Mouse (Mus musculus) ZHBTc4 (cell line): ENCODE measurements around the gene Scd2.
A peak's percentile ranks its signal among the peaks of the same experiment; 100 is the strongest.

Experiments used
- DNase-seq: peaks from one replicate; pipeline ENCODE4 v3.0.0-alpha.2; 2011; ENCODE audit warnings: low read depth, low spot score

The Scd2 gene

GRCm38 (mm10) chr19:44273711-44274110 is 19.8 kb upstream of the Scd2 start:
- DNase-seq: peak; percentile 44

- DNase-seq: no peak
Measured at GRCm38 (mm10) chr19:44274452-44274851, 19.0 kb upstream of the Scd2 start.

- no peak for DNase-seq
Measured at GRCm38 (mm10) chr19:44275418-44275817, 18.1 kb upstream of the Scd2 start.

GRCm38 (mm10) chr19:44276861-44277260 is 16.6 kb upstream of the Scd2 start:
- DNase-seq: no peak

- no peak for DNase-seq
Measured at GRCm38 (mm10) chr19:44277931-44278330, 15.5 kb upstream of the Scd2 start.

GRCm38 (mm10) chr19:44280755-44281154 is 12.7 kb upstream of the Scd2 start:
- peak; percentile 96 for DNase-seq

GRCm38 (mm10) chr19:44281825-44282447 is 11.5 kb upstream of the Scd2 start:
- DNase-seq: peak; percentile 37

GRCm38 (mm10) chr19:44282534-44283156 is 10.8 kb upstream of the Scd2 start:
- peak; percentile 92 for DNase-seq

- no peak for DNase-seq
Measured at GRCm38 (mm10) chr19:44283157-44284024, 10.1 kb upstream of the Scd2 start.

GRCm38 (mm10) chr19:44284025-44284695 is 9.3 kb upstream of the Scd2 start:
- peak; percentile 100 for DNase-seq

GRCm38 (mm10) chr19:44284723-44285122 is 8.8 kb upstream of the Scd2 start:
- peak; percentile 85 for DNase-seq

- no peak for DNase-seq
Measured at GRCm38 (mm10) chr19:44285554-44285953, 7.9 kb upstream of the Scd2 start.

- peak; percentile 62 for DNase-seq
Measured at GRCm38 (mm10) chr19:44286109-44286508, 7.4 kb upstream of the Scd2 start.

GRCm38 (mm10) chr19:44287415-44288110 is 5.9 kb upstream of the Scd2 start:
- no peak for DNase-seq

GRCm38 (mm10) chr19:44292083-44292482 is 1.4 kb upstream of the Scd2 start:
- no peak for DNase-seq

GRCm38 (mm10) chr19:44292483-44292882 is 991 bp upstream of the Scd2 start:
- DNase-seq: no peak

- peak; percentile 98 for DNase-seq
Measured at GRCm38 (mm10) chr19:44293769-44294551, 486 bp downstream of the Scd2 start.

GRCm38 (mm10) chr19:44294588-44295041 is 1.1 kb downstream of the Scd2 start:
- peak; percentile 93 for DNase-seq

GRCm38 (mm10) chr19:44295251-44295650 is 1.8 kb downstream of the Scd2 start:
- no peak for DNase-seq

- DNase-seq: peak; percentile 91
Measured at GRCm38 (mm10) chr19:44295741-44296140, 2.3 kb downstream of the Scd2 start.
